Mouse (Mus musculus): ENCODE results near the gene Lclat1.

GRCm38 (mm10) chr17:73177079-73177478 lies 69.3 kb downstream of the Lclat1 start:
- no peak for TF ChIP-seq CTCF (IDR thresholded peaks at IDR 0.05; ENCODE audit: borderline replicate concordance, insufficient read depth, low read depth, low read length)
- no peak for TF ChIP-seq POLR2A (IDR thresholded peaks at IDR 0.05; ENCODE audit: borderline replicate concordance, insufficient read depth, low read length)

Data from cerebellum, adult 2 months (tissue).